Mouse (Mus musculus): ENCODE data around the gene Negr1.

The Negr1 gene

GRCm38 (mm10) chr3:157268742-157269141, 707.1 kb downstream of the Negr1 start:
- no peak for DNase-seq

DNA sequence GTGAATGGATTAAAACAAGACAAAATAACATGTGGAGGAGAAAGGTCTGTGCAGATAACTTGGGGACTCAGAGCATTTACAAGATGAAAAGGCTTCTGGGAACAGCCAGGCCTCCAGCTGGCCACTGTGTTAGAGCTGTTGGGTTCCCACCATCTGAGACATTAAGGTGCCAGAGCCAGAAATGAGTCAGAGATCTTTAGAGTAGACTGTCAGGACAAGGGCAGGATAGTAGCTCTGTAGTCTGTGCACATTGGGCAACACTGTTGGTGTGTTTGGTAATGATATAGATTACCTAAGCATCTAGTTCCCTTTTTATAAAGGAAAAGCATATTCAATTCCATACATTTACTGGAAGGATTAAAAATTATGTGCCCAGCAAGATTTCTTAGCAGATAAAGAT, 710.8 kb downstream of the Negr1 start:
- peak; percentile 28 for DNase-seq

DNA sequence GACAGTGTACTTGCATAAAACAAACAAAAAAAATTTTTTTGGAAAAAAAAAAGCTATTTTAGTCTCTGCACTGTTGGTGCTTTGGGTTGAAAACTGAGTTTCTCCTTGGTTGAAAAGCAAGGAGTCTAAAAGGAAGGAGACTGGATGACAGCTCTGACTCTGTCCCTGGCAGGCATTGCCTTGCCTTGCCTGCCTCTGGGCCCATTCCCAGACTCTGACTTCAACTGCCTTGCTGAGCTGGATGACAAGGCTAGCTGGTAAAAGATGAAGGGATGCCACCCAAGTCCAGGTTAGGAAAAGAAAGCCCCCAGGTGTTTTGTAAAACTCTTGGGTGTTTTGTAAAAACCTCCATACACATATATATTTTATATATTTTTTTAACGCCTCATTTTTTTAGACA, 712.5 kb downstream of the Negr1 start:
- no peak for DNase-seq

GRCm38 (mm10) chr3:157279717-157280116, 718.1 kb downstream of the Negr1 start:
- DNase-seq: no peak

GRCm38 (mm10) chr3:157281259-157281658, 719.7 kb downstream of the Negr1 start:
- no peak for DNase-seq

- DNase-seq: no peak
Observed at GRCm38 (mm10) chr3:157291286-157291685, 729.7 kb downstream of the Negr1 start.

GRCm38 (mm10) chr3:157297216-157297615, 735.6 kb downstream of the Negr1 start:
- no peak for DNase-seq

GRCm38 (mm10) chr3:157303430-157304116, 742.0 kb downstream of the Negr1 start:
- DNase-seq: no peak

DNA sequence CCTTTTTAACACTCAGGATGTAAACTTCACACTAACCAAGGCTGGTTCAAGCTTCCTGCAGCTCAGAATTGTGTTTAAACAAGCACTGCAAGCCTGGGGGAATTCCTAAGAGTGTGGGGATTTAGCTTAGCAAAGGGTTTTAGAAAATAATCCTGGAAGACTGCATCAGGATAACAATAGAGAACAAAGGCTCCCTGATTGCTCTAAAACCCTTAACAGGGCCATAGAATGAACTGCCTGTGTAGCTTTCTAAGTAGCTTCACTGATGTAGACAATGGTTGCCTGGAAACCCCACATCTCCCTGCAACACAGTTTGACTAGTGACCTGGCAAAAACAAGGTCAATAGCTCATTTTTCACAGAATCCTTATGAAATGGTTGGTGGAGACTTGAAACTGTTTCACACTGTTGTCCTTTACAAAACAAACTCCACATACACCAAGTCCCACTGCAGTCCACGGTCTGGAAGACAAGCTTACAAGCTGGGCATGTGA, 759.5 kb downstream of the Negr1 start:
- DNase-seq: no peak

DNA sequence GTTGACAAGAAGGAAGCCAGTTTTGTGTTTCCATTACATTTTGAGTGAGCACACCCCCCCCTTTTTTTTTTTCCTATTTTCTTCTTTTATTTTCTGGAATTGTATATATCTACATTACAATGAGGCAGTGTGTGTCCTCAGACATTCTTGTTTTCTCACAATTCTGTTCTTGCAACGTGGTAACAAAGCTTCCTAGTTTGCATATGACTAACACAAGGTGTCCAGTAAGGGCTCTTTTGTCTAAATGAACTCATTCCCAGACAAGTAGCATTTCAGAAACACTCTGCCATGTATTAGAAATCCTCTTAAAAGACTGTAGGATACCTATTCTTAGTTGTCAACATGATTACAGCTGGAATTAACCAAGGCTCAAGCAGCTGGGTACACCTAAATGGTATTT, 760.2 kb downstream of the Negr1 start:
- DNase-seq: no peak

- DNase-seq: no peak
Observed at GRCm38 (mm10) chr3:157334169-157334568, 772.6 kb downstream of the Negr1 start.

DNA sequence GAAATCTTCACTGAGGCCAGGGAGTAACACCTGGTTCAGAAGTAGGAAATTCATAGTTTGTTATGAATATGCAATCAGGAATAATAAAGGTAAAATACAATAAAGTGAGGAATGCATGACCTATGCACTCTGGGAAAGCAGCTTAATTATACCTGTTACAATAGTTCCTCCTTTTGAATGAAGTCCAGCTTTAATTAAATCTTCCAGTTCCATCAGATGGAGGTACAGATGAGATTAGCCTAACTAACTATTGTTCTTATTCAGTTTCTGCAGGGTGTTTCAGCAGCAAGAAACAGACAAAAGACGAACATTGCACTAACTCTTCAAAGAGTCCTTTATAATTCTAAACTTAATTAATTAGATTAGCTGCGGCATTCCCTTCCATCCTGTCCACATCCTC, 787.9 kb downstream of the Negr1 start:
- DNase-seq: no peak

DNA sequence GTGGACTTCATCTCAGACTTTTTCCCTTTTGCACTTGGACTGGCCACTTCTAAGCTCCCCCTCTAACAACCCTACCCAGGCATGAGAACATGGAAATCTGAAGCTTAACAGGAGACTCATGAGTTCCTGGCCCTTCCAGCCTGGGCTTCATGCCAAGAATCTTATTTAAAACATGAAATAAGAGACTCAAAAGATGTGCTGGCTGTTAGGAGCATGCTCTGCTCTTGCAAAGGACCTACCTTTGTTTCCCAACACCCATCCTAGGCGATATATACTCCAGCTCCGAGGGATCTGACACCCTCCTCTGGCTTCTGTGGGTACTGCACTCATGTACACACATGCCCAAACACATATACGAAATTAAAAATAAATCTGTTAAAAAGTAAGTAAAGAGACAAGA, 797.3 kb downstream of the Negr1 start:
- no peak for DNase-seq

DNA sequence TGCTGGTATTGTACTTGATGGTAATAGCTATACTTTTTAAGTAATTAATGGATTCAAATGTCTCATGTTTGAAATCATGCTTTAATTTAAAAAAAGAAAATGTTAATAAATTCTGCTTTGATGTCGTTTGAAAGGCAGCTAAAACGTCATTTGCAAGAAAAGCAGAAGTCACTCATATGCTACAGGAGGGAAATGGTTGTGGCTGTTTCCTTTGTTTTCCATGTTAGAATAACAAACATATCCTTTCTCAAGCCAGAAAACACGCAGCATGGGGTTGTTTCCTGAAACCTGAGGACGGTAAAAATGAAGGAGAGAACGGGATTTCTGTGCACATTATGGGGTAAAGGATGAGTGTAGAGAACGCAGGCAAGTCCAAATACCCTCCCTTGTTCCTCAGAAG, 798.2 kb downstream of the Negr1 start:
- no peak for DNase-seq

Data from cerebellum, adult 11-12 months (tissue).